Mouse (Mus musculus) heart, adult 2 months (tissue): ENCODE results near the gene Rfx5. TPM values are rescaled to one million over a fixed set of nuclear protein-coding genes. Genes with fewer than 3 reads are reported as not detected.
A peak's percentile ranks its signal among the peaks of the same experiment; 100 is the strongest.
"Not testable (repeated sequence)": the region's sequence is repeated elsewhere in the genome, so short reads cannot be mapped to it uniquely, and the experiment has no call there.

Experiments
- DNase-seq, 2 experiments: peaks; one replicate each; pipeline ENCODE4 v3.0.0; 2021
- H3K27ac ChIP-seq: fragments of 200-600 bp; 2 replicates; pipeline ENCODE4 v1.8.1; 2022
- H3K27me3 ChIP-seq: fragments of 200-500 bp; 2 replicates; pipeline ENCODE4 v1.6.1; 2012; ENCODE audit warnings: mild to moderate bottlenecking, low read length, inconsistent platforms, mixed read lengths; ENCODE audit not compliant: control insufficient read depth, insufficient read depth
- H3K36me3 ChIP-seq: fragments of 200-500 bp; 2 replicates; pipeline ENCODE4 v1.6.1; 2012; ENCODE audit warnings: low read length, inconsistent platforms; ENCODE audit not compliant: control insufficient read depth, insufficient read depth
- H3K4me1 ChIP-seq: fragments of 200-500 bp; 2 replicates; pipeline ENCODE4 v1.6.1; 2011; ENCODE audit warnings: low read length; ENCODE audit not compliant: control insufficient read depth, insufficient read depth
- H3K4me3 ChIP-seq: fragments of 200-600 bp; 2 replicates; pipeline ENCODE4 v1.8.1; 2022
- H3K79me2 ChIP-seq: fragments of 200-500 bp; replicated peaks from 2 replicates; pipeline ENCODE4 v1.6.1; 2012; ENCODE audit warnings: mild to moderate bottlenecking, inconsistent platforms, low read length, moderate library complexity, mixed read lengths; ENCODE audit not compliant: control insufficient read depth, insufficient read depth
- H3K9ac ChIP-seq: fragments of 200-500 bp; 2 replicates; pipeline ENCODE4 v1.6.1; 2012; ENCODE audit warnings: low read depth, mild to moderate bottlenecking, control low read depth, inconsistent platforms, low read length, mixed read lengths
- CTCF ChIP-seq: fragments of 200-600 bp; IDR thresholded peaks from 2 replicates; pipeline ENCODE4 v1.8.1; 2022; ENCODE audit warnings: antibody characterized with exemption, mild to moderate bottlenecking, moderate library complexity
- EP300 ChIP-seq: fragments of 200-500 bp; IDR thresholded peaks from 2 replicates; pipeline ENCODE4 v1.6.1; 2011; ENCODE audit warnings: low read depth, low read length, control low read depth; ENCODE audit not compliant: insufficient read depth
- POLR2A ChIP-seq: fragments of 200-500 bp; IDR thresholded peaks from 2 replicates; pipeline ENCODE4 v1.6.1; 2011; ENCODE audit warnings: mild to moderate bottlenecking, low read depth, low read length, control low read depth; ENCODE audit not compliant: insufficient read depth
- WGBS: fragments of 180-500 bp; shearing (Covaris S2); methylation state at CpG from one replicate; pipeline ENCODE4 v1.1.7; 2018; 5-methylcytosine and 5-hydroxymethylcytosine counted together
- intact Hi-C: fragments of 180-260 bp; cut with DNase I; formaldehyde crosslinking; loops from one replicate; pipeline ENCODE4 v1.15.1; 2025
- polyA plus RNA-seq: library from polyadenylated mRNA; depleted of rRNA; stranded (reverse); fragments of >200 nt; gene quantifications from 2 replicates; pipeline ENCODE4 v1.2.3, GENCODE M21; 2012
- total RNA-seq, 2 experiments: library from RNA; stranded (reverse); gene quantifications; 2 replicates each; pipeline ENCODE4 v1.2.3; 2021

Gene Rfx5
- total and polyA plus RNA-seq, 3 experiments, result 5.6 to 8.0 (median 6.6) TPM

DNA sequence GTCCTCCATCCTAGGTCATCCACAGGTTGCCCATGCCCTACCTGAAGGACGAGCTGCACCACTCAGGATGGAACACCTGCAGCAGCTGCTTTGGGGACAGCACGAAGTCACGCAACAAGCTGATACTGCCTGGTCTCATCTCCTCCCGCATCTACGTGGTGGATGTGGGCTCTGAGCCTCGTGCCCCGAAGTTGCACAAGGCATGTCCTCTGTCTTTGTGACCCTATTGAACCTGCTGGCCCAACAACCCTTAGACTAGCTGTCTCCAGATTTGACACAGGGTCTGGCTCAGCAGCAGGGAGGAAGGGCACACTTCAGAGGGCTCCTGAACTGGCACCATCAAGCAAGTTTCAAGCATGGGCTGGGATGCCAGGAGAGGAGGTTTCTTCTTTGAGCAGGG lies 16.7 kb upstream of the Rfx5 start:
- DNase-seq, intact Hi-C loops, H3K36me3 ChIP-seq, H3K79me2 ChIP-seq, H3K27me3 ChIP-seq, H3K4me3 ChIP-seq, H3K9ac ChIP-seq, H3K4me1 ChIP-seq, H3K27ac ChIP-seq: not testable (repeated sequence)
- 91% methylated on average over 7 of the region's 7 CpGs for WGBS

DNA sequence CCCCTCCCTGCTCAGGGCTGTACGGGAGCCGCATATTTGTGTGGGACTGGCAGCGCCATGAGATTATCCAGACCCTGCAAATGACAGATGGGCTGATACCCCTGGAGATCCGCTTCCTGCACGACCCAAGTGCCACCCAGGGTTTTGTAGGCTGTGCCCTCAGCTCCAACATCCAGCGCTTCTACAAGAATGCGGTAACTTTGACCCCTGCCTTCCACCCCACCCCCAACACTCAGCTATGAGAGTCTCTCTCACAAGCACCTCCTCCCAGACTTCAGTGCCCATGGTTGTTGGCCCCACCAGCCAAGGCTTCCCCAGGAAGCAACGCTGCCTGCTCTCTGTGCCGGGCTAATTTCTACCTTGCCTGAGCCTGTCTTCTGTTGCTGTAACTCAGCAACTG lies 13.8 kb upstream of the Rfx5 start:
- H3K27me3 ChIP-seq, H3K4me3 ChIP-seq, intact Hi-C loops, H3K79me2 ChIP-seq, H3K27ac ChIP-seq, H3K36me3 ChIP-seq, H3K4me1 ChIP-seq, H3K9ac ChIP-seq, DNase-seq: not testable (repeated sequence)
- WGBS, result 61% methylated on average over 9 of the region's 9 CpGs

DNA sequence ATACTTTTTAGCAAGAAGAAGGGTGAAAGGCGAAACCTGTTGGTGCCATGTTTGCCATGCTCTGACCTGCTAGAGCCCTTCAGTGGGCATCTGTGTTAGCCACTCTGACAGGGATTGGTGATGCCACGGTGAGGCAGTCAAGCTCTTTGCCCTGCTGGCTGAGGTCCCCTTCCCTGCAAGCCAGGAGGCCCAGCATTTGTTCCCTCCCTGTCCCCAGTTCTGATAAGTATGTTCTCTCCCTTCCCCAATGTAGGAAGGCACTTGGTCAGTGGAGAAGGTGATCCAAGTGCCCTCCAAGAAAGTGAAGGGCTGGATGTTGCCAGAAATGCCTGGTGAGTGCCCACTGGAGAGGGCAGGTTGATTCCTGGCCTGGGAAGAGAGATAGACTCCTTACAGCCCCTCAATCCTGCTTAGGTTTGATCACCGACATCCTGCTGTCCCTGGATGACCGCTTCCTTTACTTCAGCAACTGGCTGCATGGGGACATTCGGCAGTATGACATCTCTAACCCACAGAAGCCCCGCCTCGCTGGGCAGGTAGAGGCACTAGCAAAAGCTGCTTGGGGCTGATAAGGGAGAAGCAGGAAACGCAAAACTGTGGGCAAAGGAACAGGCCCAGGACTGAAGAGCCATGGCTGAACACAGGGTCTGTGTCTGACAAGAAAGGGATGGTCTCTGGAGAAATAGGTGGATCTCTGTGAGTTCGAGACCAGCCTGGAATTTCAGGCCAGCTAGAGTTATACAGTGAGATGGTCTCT lies 11.5 kb upstream of the Rfx5 start:
- DNase-seq, H3K36me3 ChIP-seq, H3K4me3 ChIP-seq, H3K4me1 ChIP-seq, H3K79me2 ChIP-seq, H3K27ac ChIP-seq, H3K9ac ChIP-seq, H3K27me3 ChIP-seq, intact Hi-C loops: not testable (repeated sequence)
- 75% methylated on average over 9 of the region's 9 CpGs for WGBS

DNA sequence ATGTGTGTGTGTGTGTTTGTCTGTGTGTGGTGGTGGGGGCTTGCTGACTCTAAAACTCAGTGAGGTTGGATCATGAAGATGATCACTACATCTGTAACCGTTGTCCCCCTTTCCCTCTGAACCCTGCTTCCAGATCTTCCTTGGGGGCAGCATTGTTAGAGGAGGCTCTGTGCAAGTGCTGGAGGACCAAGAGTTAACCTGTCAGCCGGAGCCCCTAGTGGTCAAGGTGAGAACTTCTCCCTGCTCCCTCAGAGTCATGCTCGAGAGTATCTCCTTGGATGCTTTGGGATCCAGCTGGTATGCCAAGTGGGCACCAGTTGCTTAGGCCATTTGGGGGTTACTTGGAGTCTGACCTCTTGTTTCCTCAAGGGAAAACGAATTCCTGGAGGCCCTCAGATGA lies 10.2 kb upstream of the Rfx5 start:
- H3K36me3 ChIP-seq, H3K27ac ChIP-seq, H3K4me1 ChIP-seq, H3K4me3 ChIP-seq, H3K79me2 ChIP-seq, H3K9ac ChIP-seq, H3K27me3 ChIP-seq, intact Hi-C loops, DNase-seq: not testable (repeated sequence)
- peak; percentile 60 for TF ChIP-seq CTCF
- 22% methylated on average over 4 of the region's 4 CpGs for WGBS

DNA sequence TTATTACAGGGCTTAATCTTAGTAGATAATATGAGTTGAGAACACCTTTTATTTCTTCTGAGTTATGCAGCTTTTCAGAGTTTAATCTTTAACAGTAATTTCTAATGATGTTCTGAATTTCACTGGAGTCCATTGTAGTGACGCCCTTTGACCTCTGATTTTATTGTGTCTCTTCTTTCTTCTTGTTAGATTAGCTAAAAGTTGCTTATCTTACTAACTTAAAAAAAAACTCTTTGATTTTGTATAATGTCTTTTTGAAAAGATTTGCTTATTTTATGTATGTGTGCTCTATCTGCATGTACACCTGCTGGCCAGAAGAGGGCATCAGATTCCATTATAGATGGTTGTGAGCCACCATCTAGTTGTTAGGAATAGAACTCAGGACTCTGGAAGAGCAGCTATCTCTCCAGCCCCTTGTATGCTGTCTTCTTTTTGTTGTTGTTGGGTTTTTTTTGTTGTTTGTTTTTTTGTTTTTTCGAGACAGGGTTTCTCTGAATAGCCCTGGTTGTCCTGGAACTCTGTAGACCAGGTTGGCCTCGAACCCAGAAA lies 5.7 kb upstream of the Rfx5 start:
- 69% methylated on average over 3 of the region's 3 CpGs for WGBS

DNA sequence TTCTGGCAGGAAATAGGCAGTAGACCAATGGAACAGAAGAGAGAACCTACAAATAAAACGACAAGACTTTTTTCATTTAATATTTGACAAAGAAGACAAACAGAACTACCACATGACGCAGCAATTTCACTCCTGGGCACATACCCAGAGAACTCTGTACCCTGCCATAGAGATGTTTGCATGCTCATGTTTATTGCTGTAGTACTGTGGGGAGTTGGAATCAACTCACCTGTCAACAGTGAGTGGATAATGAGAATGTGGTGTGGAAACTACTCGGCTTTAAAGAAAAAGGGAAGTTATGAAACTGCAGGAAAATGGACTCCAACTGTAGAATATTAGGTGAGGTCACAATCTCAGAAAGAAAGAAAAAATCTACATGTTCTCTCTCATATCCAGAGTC lies 4.2 kb upstream of the Rfx5 start:
- no peak for DNase-seq
- Histone ChIP-seq H3K4me3 (no peak overlapping the region), H3K79me2 (no peaks in the 10 kb centered on the region), H3K4me1 (no peaks in the 10 kb centered on the region), H3K9ac (no peak overlapping the region), H3K27me3 (no peaks in the 10 kb centered on the region), H3K27ac (no peak overlapping the region), H3K36me3 (no peaks in the 10 kb centered on the region)
- TF ChIP-seq CTCF, result no peak
- no peak for TF ChIP-seq POLR2A
- TF ChIP-seq EP300, result no peak
- intact Hi-C loops, result no loop called here
- WGBS, result 75% methylated on average over 3 of the region's 3 CpGs

More for the DNA sequence above, 5.7 kb upstream of the Rfx5 start:
- H3K4me3 ChIP-seq, result no peak overlapping the region
- H3K27ac ChIP-seq, result no peak overlapping the region
- H3K27me3 ChIP-seq, result no peaks in the 10 kb centered on the region
- H3K36me3 ChIP-seq, result no peaks in the 10 kb centered on the region
- no peaks in the 10 kb centered on the region for H3K79me2 ChIP-seq
- H3K9ac ChIP-seq, result no peak overlapping the region
- no peak for DNase-seq
- no peak for TF ChIP-seq EP300
- peak; percentile 96 for TF ChIP-seq CTCF
- H3K4me1 ChIP-seq, result no peaks in the 10 kb centered on the region
- intact Hi-C loops, result loop anchor here (1.0 kb wide), 1 partner anchor 49 kb away; no protein-coding TSS in a partner anchor

DNA sequence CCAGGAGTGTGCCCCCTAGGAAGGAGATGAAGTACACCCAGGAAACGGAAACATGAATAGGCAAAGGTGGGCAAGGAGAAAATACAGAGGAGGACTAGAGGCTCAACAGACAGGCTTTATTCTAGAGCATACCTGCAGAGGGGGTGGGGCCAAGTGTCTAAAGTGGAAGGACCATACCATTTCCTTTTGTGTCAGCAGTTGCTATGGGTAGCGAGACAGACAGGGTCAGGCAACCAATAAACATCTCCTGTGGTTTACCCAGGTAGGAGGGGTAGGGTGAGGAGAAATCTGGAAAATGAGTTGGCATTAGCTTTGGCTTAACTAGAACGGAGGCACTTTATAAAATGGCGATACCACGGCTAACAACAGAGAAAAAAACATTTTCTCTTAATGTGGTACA lies 1.1 kb upstream of the Rfx5 start:
- H3K27ac ChIP-seq, result no peak overlapping the region
- 74% methylated on average over 5 of the region's 5 CpGs for WGBS
- no peak overlapping the region for H3K4me3 ChIP-seq

More for the DNA sequence above, 1.1 kb upstream of the Rfx5 start:
- Histone ChIP-seq H3K36me3 (no peaks in the 10 kb centered on the region), H3K4me1 (no peaks in the 10 kb centered on the region), H3K27me3 (no peaks in the 10 kb centered on the region), H3K9ac (no peak overlapping the region), H3K79me2 (no peaks in the 10 kb centered on the region)
- TF ChIP-seq EP300 (no peak), POLR2A (no peak), CTCF (no peak)
- DNase-seq, result peak in 1 of 2 experiments; percentile 36
- intact Hi-C loops, result no loop called here
